Mouse (Mus musculus): ENCODE measurements around the gene Fgf4.

Fgf4 gene

DNA sequence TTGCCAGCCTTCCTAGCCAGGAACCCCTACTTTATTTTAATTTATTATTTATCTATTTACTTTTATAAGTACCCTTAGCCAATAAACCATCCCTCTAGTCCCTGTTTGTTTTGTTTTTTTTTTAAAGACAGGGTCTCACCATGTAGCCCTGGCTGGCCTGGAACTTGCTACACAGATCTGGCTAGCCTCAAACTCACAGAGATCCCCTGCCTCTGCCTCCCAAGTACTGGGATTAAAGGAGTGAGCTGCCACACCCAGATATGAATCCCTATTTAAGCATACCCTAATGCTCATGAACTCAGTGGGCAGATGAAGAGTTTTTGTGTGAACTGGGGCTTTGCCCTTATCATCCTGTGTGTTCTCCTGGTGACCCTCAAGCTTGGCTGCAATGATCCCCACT lies at the start of gene Fgf4:
Fgf4 (plus strand) TSS at position 301 of the 400 bp plus-strand sequence.
- DNase-seq (ENCODE audit: low spot score) = no peak

DNA sequence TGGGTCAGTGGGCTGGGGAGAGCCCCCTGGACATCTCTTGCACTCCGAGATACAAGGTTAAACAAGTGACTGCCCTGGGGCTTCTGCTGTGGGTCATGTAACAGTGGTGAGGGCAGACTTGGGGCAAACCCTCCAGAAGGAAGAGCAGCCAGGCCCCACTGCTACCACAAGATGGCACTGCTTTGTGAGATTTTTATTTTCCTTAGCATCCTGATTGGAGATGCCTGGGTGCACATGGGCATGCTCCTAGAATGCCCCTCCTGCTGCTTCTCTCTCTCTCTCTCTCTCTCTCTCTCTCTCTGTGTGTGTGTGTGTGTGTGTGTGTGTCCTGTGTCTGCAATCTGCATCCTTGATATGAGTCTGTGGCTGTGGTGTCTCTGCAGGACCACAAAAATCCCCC lies 48.7 kb upstream of the Fgf4 start:
- DNase-seq (ENCODE audit: low spot score) = peak; percentile 91

DNA sequence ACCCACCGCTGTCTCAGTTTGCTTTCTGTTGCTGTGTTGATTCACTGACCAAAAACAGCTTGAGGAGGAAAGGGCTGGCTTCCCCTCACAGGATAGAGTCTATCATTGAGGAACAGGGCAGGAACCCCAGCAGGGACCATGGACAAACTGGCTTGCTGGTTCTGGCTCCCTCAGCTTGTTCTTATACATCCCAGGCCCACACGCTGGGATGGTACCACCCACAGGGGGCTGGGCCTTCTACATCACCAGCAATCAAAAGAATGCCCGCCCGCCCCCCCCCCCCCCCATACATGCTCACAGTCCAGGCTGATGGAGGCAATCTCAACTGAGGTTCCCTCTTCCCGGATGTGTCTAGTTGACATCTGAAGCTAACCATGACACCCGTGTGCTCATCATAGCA lies 40.1 kb upstream of the Fgf4 start:
- DNase-seq (ENCODE audit: low spot score) = no peak

DNA sequence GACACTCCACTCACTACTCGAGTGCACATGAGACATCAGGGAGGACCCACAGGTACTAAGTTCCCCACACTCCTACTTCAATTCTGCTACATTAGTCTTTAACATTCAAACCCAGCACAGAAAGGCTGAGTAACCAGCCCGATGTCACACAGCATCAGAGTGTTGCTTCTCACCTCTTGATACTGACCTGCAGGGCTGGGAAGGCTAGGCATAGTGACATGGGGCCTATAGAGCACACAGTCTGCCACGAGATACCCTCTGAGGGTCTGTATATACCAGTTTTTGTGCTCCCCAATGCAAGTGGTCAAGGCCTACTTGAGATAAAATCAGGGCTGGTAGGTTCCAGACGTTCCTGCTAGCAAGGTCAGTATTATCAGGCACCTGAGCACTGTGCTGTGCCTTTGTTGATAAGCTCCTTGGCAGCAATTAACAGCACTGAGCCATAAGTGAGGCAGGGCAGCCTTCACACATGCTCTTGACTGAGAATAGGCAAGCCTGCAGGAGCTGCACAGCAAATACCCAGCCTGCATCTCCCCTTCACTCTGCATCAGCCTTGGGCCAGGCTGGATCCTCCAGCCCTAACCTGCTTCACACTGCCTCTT lies 39.1 kb upstream of the Fgf4 start:
- no peak for DNase-seq (ENCODE audit: low spot score)

DNA sequence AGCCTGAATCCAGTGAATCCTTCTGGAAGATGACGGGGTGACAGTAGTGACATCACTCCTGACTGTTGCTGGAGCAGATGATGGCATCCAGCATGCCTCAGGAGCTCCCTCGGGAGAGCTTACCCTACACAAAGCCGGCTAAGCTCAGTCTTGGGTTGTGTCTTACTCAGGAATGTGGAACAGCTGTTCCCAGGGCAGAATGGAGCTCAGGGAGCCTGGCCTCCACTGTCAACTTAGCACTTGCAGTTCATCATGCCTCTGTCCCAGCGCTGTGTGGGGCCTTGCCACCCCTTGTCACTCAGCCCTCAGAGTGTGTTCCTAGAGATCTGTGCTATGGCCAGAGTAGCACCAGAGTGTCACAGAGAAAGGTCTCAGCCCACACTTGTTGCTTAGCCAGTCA lies 35.6 kb upstream of the Fgf4 start:
- peak; percentile 56 for DNase-seq (ENCODE audit: low spot score)

DNA sequence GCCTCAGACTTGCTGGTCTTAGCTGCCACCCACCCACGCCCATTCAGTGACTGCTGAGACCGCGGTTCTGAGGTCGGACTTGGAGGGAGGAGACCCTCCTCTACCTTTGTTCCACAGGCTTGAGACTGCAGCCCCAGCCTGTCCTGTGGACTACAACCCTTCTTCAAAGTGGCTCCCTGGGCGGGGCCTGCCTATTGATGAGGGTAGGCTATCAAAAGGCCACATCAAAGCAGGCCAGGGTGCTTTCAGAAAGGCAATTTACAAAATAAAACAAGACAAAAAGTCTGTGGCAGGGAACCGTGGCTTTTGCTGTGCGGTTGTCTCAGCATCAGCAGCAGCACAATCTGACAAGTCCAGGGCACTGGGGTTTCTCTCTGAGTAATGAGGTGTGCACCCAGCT lies 25.3 kb upstream of the Fgf4 start:
- DNase-seq (ENCODE audit: low spot score) = no peak

DNA sequence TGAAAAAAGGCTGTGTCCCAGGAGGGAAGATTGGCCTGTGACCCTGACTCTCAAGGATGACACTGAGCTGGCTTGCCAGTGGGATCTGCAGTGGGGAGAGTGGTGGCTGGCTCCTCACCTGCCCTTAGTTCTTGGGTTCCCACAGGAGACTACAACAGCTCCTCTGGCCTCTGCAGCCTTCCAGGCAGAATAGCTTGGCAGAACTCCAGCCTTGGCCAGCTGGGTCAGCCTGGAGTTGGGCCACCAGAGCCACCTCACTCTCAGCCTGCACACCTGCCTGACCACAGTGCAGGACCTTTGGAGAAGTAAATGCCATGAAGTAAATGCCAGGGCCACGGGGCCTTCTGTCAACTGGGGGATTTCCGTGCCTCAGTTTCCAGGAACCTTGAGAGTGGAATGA lies 23.2 kb upstream of the Fgf4 start:
- no peak for DNase-seq (ENCODE audit: low spot score)

DNA sequence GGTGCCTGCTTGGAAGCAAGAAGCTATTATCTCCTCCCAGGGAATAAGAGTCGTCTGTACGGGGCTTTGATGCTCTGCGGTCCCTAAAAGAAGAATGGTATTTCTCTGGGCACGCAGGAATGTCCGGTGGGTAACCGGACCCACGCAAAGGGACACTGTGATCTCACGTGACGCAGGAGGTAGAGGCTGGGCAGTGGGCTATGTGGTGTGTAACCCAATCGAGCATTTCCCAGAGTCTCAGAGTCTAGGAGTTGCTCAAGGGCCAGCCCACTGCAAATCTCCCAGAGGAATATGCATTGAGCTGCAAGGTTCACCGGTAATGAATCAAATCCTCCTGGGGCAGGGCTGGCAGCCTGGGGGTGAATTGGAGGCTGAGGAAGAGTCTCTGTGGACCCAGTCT lies 18.8 kb upstream of the Fgf4 start:
- no peak for DNase-seq (ENCODE audit: low spot score)

DNA sequence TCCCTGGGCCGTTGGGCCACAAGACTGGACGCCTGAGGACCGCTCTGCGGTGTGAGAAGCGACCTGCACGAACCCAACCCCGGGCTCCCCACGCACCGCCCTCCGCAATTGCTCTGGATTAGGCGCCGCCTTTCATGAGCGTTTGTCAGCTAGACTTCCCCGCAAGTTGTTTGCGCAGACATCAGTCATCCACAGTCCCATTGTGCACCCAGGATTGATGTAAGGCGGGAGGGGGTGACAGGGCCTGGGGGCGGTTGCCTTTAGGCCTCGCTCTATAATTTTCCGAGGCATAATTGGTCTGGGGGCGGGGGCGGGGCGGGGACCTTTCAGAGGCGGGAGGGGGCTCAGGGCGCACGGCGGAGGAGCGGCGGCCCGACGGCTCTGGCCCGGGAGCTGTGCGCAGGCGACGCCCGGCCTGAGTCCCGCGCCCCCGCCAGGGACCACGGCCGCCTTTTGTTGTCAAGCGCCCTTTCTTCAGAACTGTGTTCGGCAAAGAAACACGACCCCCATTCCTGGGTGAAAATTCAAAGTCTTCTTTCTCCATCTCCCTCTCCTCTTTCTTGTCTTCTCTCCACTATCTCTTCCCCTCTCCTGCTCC lies 9.2 kb upstream of the Fgf4 start, which contains the start of gene Fgf3:
Fgf3 (plus strand) TSS at position 193 of the 598 bp plus-strand sequence.
- peak; percentile 59 for DNase-seq (ENCODE audit: low spot score)

DNA sequence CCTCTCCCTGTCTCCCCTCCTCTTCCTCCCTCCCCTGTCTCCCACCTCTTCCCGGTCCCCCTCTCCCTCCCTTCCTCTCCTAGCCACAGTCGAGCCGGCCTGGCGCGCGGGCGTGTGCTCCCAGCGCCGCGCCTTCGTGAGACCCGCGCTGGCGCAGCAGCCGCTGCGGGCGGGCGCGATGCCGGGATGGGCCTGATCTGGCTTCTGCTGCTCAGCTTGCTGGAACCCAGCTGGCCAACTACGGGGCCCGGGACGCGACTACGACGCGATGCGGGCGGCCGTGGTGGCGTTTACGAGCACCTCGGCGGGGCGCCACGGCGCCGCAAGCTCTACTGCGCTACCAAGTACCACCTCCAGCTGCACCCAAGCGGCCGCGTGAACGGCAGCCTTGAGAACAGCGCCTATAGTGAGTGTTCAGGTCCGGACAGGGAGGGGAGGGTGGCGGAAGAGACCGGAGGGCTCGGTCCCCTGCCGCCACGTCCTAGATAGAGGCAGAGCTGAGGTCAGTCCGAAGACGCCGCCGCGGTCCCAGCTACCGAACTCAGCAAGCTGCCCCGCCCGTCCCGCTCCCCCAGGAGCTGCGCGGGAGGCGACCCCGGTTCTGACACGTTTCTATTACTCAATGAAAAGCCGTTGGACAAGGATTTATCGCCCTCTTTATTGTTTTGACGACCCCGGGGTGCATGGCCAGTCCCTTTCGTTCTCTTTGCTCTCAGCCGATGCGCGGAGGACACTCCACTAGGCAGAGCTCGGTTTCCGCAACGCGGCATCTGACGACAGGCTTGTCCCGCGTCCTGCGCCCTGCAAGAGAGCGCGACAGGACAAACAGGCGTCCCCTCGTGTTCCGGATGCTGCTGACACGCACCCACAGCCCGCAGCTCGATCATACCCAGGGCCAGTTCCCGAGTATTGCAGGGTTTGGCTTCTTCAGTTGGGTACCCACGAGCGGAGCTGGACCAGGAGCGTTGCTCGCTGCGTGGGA lies 8.4 kb upstream of the Fgf4 start:
- DNase-seq (ENCODE audit: low spot score) = peak; percentile 70

DNA sequence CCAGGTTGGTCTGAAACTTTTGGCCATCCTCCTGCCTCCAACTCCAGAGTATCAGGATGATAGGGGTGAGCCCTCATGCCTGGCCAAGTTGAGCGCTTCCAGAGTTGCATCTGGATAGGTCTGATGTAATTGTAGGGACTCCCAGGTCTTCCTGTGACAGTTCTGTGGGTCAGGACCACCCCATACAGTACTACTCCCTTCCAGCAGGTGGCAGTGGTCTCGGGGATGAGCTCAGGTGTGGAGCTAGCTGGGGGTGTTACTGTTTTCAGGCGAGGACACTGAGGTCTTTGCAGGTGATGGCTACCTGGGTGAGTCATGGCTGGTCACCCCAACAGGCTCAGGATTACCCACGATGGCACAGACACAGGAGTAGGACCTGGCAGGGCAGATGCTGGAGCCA lies 1.0 kb upstream of the Fgf4 start:
- peak; percentile 66 for DNase-seq (ENCODE audit: low spot score)

DNA sequence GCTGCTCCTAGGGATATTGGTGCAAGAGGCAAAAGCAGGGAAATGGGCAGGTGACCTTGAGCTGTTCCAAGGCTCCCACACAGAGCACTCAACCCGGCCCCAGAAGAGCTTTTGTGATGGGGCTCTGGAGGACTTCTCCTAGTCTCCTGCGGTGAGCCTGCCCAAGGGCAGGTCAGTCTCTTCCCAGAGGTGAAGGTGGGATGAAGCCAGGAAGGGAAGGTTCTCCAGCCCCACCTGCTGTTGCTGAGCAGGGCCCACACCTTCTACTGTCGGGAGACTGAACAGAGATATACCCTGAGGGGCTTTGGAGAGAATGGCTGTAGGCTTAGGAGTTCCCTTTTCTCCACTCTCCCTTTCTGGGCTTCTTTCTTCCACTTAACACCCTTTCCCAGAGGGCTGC lies 4.2 kb downstream of the Fgf4 start:
- no peak for DNase-seq (ENCODE audit: low spot score)

DNA sequence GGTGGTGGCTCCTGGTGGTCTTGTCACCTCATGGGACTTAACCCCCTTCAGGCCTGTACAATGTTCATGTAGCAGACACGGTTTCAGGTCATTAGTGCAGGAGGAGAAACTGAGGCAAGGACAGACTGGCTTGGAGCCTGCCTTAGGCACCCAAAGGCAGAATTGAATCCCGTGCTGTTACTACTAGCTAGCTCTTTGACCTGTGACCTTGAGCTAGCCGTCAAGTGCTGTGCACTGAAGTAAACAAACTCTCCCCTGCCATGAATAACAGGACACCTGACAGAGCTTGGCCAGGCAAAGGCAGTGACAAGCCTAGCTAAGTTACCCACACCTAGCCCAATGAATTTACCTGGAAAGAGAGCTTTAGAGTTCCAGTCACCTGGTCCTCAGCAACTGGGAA lies 7.8 kb downstream of the Fgf4 start:
- DNase-seq (ENCODE audit: low spot score) = no peak

DNA sequence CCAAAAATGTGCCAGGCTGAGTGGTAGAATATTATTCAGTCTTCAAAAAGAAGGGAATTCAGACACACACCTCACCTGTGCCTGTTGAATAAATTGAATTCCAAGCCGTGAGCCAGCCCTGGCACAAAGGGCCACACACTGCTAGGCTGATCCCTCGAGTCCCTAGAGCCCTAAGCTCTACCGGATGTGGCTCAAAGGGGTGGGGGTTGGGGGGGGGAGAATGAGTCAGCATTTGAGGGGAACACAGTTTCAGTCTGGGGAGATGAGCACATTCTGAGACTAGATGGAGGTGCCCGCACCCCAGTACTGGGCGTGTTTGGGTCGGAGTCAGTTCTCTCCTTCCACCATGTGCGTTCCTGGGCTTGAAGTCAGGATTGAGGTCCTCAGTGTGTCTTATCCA lies 10.0 kb downstream of the Fgf4 start:
- DNase-seq (ENCODE audit: low spot score) = no peak

DNA sequence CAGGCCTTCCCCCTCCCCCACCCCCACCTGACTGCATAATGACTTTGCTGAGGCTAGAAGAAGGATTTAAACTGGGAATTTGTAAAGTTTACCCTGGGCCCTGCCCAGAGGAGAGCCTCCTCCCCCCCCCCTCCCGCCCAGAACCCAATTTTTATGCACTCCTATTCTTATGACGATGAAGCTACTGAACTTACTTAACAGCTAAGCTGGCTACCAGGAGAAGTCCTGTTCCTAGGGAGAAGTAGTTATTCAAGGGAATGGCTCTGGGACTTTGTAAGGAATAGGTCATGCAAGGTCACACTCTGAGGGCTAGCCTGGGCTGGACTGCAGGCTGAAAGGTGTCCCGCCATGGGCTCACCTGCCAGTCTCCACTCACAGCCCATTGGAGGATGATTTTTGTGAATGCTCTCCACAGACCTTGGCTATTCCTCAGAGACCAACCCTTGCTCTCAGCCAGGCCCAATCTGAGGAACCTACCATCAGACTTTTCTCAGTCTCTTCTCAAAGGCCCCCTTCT lies 10.7 kb downstream of the Fgf4 start:
- DNase-seq (ENCODE audit: low spot score) = no peak

DNA sequence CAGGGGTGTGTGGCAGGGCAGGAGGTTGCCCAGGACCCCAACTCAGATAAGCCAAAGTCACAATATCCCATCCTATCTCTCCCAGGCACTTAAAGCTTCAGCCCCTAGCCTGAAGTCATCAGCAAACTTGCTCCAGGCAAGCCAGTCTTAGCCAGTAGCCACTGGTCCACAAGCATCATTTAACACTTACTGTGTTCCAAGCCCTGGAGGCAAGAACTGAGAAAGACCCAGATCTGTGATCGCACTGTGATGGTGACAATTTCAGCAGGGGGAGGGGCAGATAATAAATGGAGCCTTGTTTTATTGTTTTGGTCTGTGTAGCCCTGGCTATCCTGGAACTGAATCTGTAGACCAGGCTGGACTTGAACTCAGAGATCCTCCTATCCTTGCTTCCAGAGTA lies 11.5 kb downstream of the Fgf4 start:
- DNase-seq (ENCODE audit: low spot score) = no peak

DNA sequence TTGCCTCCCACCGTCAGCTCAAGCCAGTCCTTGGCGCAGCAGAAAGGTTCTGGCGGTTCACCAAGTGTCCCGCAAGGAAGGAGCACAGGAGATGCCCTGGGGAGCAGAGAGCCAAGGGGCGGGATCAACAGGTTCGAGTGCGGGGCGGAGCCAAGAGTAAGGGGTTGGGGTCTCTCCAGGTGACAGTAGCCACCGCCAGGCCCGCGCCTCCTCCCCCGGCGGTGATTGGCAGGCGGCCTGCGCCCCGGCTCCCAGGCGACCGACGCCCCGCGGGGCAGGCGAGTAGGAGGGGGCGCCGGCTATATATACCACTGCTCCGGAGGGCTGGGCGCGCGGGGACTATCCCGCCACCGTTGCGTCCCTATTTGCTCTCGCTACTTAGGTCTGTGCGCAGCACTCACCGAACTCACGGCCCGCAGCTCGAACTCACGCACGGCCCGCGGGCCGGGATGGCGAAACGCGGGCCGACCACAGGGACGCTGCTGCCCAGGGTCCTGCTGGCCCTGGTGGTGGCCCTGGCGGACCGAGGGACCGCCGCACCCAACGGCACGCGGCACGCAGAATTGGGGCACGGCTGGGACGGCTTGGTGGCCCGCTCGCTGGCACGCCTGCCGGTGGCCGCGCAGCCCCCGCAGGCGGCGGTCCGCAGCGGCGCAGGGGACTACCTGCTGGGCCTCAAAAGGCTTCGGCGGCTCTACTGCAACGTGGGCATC lies 14.0 kb downstream of the Fgf4 start:
- DNase-seq (ENCODE audit: low spot score) = no peak

DNA sequence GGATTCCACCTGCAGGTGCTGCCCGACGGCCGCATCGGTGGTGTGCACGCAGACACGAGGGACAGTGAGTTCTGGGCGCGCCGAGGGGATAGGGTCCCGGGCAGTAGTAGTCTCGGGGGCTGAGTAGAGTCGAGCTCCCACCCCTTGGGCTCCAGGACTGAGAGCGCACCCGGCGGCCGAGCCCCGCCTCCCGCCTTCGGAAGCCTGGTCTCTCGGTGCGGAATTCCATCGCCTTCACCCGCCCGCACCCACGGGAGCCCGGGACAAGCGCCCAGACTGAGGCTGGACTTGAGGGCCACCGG lies 14.6 kb downstream of the Fgf4 start:
- DNase-seq (ENCODE audit: low spot score) = no peak

DNA sequence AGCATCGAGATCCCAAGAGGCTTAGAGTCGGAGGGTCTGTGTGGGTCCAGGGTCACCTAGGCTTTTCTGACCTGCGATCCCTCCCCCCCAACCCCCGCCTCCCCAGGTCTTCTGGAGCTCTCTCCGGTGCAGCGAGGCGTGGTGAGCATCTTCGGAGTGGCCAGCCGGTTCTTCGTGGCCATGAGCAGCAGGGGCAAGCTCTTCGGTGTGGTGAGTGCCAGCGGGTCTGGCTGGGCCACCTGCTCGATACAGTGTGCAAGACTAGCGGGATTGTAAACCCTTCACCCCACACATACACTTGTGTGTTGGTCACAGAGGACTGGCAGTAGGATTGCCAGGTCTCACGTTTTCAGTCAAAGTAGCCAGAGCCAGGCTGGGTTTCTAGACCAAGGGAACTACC lies 15.0 kb downstream of the Fgf4 start:
- no peak for DNase-seq (ENCODE audit: low spot score)

DNA sequence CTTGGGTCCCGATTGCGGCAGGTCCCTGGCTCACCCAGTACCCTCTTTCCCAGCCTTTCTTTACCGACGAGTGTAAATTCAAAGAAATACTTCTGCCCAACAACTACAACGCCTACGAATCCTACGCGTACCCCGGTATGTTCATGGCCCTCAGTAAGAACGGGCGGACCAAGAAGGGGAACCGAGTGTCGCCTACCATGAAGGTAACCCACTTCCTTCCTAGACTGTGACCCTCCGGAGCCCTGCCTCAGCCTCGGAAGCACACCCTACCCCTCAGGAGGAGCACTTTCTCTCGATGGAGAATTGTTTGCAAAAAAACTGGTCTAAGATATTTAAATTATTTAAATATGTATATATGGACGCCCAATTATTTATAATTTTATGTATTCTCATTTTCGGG lies 15.5 kb downstream of the Fgf4 start:
- no peak for DNase-seq (ENCODE audit: low spot score)

DNA sequence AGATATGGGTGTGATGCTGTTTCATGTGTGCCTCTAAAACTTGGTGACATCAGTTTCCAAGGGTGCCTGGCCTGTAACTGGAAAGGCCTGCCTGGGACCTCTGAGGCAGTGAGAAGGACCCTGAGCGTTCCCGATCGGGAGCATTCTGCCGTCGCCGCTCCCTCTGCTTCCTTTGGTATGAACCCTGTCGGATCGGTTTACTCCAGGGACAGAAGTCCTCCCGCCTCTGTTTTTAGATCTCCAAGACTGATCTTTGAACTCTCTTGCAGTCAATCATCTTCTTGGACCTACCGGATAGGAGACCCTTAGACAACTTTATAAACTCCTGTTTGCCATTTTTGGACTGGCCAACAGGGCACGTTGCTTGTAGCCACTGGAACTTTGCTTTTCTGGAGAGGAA lies 16.0 kb downstream of the Fgf4 start:
- DNase-seq (ENCODE audit: low spot score) = no peak

DNA sequence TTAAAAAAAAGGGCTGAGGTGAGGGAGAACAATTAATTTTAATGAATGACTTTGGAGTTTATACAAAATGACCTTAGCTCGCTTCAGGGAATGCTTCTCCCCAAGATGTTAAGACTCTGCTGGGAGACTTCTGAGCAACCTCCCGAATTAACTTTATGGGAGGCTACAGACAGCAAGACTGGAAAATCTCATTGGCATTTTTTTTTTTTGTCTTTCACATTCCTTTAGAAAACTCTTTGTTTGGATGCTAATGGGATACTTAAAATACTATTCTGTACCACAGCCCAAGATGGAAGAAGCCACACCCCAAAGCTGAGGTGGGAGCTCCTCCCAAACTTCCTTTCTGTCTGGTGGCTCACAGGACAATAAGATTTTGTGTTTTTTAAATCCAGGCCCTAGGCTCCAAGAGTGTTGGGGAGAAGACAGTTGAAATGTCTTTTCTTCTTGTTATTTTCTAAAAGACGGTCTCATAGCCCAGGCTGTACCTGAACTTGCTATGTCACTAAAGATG lies 17.0 kb downstream of the Fgf4 start:
- no peak for DNase-seq (ENCODE audit: low spot score)

Measured in retina, embryonic 14.5 days (tissue).